Mouse (Mus musculus) erythroblast, embryonic 14.5 days (primary cell): Measurements from ENCODE around the gene Adgrl1.

Experiments used
- GATA1 ChIP-seq: IDR thresholded peaks from 2 replicates; pipeline ENCODE4 v1.6.1; 2012; ENCODE audit warnings: low read length, inconsistent platforms, mixed read lengths
- TAL1 ChIP-seq: IDR thresholded peaks from 3 replicates; pipeline ENCODE4 v1.6.1; 2012; ENCODE audit warnings: low read length, inconsistent platforms, mixed read lengths

DNA sequence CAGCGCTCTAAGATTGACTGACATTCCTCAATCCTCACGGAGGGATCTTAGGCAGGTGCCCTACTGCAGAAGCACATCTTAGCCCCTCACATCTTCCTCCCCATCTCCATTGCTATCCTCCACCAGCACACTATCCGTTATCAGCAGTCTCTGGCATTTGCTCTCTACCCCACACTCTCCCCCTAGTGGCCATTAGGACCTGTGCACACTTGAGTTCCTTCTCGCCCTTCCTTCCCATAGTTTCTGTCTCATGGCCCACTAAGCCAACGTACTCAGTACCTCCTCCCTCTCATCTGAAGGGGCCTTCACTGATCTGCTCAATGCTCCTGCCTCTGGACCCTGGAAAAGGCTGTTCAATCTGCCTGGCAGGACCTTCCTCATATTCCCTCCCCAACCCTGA is 4.0 kb upstream of the Adgrl1 start:
- no peak for TF ChIP-seq GATA1
- TF ChIP-seq TAL1: no peak
